Mouse (Mus musculus) bone marrow, adult 2 months (tissue): Measurements from ENCODE around the gene Ssr4.

ENCODE experiments used
- CTCF ChIP-seq: fragments of 200-500 bp; IDR thresholded peaks from 2 replicates; pipeline ENCODE4 v1.5.1; 2011; ENCODE audit warnings: low read length, control low read depth; ENCODE audit not compliant: control insufficient read depth, insufficient read depth
- POLR2A ChIP-seq: fragments of 200-500 bp; IDR thresholded peaks from 2 replicates; pipeline ENCODE4 v1.6.1; 2011; ENCODE audit warnings: low read depth, mild to moderate bottlenecking, control low read depth, low read length, borderline replicate concordance; ENCODE audit not compliant: control insufficient read depth

DNA sequence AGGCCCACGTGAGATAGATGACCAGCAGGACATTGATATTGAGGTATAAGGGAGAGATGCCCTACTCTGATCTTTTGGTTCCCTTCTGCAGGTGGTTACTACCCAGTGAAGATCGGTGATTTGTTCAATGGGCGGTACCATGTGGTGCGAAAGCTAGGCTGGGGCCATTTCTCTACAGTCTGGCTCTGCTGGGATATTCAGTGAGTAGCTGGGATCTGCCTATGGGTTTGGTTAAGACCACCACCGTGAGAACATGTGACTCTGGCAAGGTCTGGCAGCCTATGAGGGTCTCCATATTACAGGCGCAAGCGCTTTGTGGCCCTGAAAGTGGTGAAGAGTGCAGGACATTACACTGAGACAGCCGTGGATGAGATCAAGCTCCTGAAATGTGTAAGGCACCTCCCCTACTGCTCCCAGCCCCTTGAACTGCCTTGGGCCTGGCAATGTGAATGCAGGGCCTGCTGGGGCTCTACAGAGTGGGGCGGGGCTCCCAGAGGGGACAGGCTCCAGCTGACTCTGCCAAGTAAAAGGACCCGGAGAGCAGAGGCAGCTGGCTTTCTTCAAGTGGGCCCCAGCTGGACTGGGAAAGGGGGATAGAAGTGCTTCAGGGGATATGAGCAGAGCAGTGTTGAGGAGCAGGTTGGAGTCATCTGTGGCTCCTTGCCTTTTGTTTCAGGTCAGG is 11.9 kb upstream of the Ssr4 start:
- no peak for TF ChIP-seq CTCF
- TF ChIP-seq POLR2A, result no peak
